Mouse (Mus musculus) cerebellum, adult 11-12 months (tissue): ENCODE results near the gene Glod4.

ENCODE experiments used
- DNase-seq: peaks from one replicate; pipeline ENCODE4 v3.0.0; 2022

The Glod4 gene

DNA sequence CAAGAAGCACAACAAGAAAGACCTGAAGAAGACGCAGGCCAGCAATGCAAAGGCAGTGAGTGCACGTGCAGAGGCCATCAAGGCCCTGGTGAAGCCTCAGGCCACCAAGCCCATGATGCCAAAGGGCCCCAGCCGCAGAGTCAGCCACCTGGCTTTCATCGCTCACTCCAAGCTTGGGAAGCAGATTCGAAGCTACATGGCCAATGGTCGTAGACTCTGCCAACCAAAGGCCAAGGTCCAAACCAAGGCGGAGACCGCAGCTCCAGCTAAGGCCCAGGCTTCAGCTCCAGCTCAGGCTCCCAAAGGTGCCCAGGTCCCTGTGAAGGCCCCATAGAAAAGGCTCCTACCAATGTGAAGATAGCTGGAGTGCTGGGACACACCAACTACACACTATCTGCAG is 99.1 kb downstream of the Glod4 start:
- no peak for DNase-seq

DNA sequence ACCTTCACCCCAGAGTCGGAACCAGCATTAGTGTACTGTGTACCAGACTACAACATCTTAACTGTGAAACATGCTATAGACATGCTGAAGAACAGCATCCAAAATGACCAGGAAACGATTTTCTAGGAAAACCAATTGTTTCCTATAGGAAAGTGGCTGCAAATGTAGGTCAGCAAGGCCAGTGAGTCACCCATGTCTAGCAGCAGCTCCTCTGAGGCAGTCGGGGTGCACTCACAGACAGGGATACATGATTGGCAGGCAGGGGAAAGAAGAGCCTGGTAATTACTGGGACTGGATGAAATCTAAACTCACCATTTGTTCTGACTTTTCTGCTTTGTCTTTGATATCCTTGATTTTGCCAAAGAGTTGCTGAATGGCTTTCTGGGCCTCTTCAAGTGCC is 105.5 kb downstream of the Glod4 start:
- DNase-seq = no peak

- no peak for DNase-seq
Observed at GRCm38 (mm10) chr11:76135641-76136437, 107.7 kb downstream of the Glod4 start.

DNA sequence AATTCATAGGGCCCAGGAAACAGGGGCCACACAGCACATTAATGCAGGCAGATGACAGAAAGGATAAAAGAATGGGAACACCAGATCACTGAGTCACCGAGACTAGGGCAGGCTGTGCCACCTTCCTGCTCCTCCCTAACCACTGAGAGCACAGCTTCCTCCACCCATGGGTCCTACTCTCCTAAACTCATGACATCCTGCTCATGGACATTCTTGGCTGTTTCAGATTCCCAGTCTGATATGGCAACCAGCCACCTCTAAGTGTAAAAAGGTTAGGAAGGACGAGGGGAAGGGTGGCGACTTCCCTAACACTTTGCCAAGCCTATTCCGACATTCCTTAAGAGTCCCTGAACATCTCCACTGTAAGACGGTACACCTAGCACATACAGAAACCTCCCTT is 112.7 kb downstream of the Glod4 start:
- no peak for DNase-seq

- DNase-seq = no peak
Observed at GRCm38 (mm10) chr11:76125386-76125785, 118.1 kb downstream of the Glod4 start.

GRCm38 (mm10) chr11:76123517-76123916 is 120.0 kb downstream of the Glod4 start:
- DNase-seq = no peak

DNA sequence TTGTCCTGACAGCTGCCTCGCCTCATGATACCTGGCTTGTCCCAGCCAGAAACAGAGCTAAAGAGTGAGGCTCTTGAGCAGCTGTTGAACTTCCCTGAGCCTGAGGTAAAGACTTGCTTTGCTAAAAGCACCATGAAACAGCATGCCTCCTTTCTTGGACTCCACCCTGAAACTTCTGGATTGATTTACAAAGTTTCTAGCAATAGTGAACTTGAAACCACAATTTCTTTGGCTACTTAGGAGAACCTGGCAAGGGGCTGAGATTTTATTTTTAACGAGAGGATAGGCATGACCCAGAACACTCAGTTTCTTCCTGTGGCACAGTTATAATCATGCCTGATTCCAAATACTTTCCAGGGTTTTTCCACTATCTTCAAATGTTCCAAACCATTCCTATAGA is 121.0 kb downstream of the Glod4 start:
- DNase-seq = no peak

GRCm38 (mm10) chr11:76121086-76121485 is 122.4 kb downstream of the Glod4 start:
- DNase-seq = no peak

DNA sequence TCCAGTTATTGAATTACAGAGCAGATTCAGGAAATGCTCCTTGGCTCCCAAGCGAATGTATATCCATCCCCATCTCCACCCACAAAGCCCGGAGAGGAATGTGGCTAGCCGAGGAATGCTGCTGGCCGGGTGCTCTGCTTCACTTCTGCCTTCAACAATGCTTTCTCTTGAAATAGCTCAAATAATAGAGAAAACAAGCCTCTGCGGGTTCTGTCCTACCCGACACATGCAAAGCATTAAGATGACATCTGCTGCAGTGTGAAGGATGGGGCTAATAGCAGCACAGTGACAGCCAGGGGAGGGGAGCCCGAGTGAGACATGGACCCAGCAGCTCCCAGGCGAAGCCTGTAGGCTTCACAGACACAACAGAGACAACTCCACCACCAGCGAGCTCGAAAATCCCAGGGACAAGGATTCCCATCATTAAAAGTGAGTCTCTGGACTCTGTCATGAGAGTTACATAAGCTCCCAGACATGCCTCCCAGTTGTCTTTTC is 123.1 kb downstream of the Glod4 start:
- DNase-seq = no peak

DNA sequence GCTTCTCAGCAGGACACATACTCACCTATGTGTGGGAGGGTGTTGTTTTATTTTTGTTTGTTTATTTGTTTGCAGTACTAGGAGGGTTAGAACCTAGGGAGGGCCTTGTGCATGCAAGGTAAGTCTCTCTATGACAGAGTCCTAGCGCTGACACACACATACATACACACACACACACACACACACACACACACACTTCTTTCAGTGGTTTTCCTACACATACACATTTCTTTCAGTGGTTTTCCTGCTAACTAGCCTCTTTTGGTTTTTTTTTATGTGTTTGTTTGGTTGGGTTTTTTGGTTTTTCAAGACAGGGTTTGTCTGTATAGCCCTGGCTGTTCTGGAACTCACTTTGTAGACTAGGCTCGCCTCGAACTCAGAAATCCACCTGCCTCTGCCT is 133.1 kb downstream of the Glod4 start:
- no peak for DNase-seq

DNA sequence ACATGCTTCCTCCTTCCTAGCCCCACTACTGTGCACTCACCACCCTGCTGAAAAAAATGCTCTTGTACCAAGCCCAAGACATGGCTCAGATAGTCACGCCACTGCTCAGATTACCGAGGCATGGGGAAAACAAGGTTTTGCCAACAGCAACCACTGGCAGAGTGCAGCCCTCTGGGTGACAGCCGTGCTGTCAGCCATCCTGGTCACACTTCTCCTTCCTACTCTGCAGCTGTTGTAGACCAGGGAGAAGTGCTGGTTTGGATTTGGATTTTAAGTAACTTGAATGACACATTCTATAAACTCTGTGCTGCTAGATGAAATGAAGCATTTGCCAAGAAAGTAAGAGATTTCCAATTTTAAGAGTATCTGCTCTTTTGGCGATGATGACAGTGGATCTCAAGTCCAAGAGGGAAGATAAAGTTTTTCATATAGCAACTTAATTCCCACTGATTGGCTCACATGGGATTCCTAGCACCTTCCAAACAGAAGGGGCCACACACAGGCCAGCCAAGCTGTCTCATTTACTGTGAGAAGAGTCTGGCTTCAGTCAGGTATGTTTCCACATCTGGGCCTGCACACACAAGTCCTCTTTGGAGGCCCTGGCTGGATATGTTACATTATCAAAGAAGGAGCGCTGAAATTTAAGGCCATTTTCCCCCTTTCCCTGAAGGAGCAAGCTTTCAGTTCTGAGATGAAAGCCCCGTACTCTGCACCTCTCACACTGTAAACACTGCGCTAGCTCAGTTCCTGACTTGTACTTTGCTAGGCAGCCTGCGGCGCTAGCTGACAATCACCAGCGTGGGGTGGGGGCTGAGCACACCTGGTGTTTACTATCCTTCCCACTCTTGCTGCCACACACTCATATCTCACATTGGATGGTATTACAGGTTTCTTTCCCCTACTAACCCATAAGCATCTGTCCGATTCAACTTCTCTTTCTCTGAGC is 136.7 kb downstream of the Glod4 start:
- no peak for DNase-seq

DNA sequence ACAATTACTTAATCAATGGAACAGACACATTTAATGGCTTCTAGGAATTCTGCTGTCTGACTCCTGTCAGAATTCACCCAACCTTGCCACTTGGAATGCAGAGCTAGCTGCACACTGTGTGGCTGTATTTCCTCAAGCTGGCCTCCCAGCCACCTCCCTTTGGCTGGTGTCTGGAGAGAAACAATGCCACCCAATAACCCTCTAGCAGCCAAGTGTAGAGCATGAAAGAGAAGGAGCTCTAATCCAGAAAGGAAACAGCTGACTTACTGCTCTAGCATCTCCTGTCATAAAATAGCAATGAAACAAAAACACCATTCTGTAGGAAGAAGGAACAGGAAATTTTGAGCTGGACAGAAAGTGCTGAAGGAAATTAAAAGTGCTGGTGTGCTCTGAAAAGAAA is 142.4 kb downstream of the Glod4 start:
- no peak for DNase-seq

- no peak for DNase-seq
Observed at GRCm38 (mm10) chr11:76099193-76099975, 144.1 kb downstream of the Glod4 start.

- DNase-seq = no peak
Observed at GRCm38 (mm10) chr11:76093610-76094009, 149.9 kb downstream of the Glod4 start.

GRCm38 (mm10) chr11:76089776-76090175 is 153.7 kb downstream of the Glod4 start:
- no peak for DNase-seq

- no peak for DNase-seq
Observed at GRCm38 (mm10) chr11:76088506-76088905, 155.0 kb downstream of the Glod4 start.

- no peak for DNase-seq
Observed at GRCm38 (mm10) chr11:76085898-76086591, 157.5 kb downstream of the Glod4 start.

- no peak for DNase-seq
Observed at GRCm38 (mm10) chr11:76084943-76085342, 158.6 kb downstream of the Glod4 start.

GRCm38 (mm10) chr11:76083941-76084367 is 159.6 kb downstream of the Glod4 start:
- DNase-seq = no peak

DNA sequence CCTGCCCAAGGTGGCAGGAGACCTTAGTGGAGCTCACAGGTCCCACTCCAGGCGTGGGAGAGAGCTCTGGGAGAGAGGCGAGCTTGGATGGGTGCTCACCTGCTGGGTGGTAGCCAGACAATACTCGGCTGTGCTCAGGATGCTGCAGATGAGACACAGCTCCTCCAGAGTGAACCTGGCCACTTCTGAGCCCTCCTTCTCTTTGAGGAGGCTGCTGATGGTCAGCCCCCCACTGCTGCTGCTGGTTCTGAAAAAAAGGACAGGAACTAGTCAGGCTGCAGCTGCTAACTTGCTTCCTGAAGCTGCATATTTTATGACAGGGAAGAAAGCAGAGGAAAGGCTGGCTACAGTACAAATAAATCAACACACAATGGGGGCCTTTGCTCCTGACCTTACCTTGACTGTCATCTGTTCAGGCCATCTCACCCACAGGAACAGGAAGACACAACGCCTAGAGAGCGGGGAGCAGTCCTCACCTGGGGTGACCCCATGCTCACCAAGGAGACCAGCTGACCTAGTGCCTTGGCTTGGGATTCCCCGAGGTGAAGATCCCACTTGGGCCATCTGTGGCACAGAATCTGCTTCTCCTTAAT is 162.4 kb downstream of the Glod4 start:
- no peak for DNase-seq

- no peak for DNase-seq
Observed at GRCm38 (mm10) chr11:76080293-76080692, 163.2 kb downstream of the Glod4 start.

DNA sequence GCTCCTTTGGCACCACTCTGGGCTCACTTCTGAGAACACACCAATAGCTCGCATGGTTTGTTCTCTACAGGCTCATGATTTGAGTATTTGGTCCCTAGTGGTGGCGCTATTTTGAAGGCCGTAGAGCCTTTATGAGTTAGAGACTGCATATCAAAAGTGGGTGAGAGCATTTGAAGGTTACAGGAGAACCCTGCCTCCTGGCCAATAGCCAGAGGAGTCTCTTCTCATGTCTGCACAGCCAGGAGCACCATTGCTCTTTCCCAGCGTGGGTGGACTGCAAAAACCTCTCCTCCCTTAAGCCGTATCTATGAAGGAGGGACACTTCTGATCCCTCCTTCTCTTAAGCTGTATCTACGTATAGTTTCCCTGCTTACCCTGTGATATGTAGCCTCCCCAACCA is 166.2 kb downstream of the Glod4 start:
- DNase-seq = no peak
